Mouse (Mus musculus) midbrain, embryonic 16.5 days (tissue): ENCODE measurements at regions not wholly inside any gene's neighbourhood (a gene's known extent, or its start where the extent isn't known, plus 50 kb on each side); places are given as distances from the start of the nearest gene placed in this dataset.

Experiments
- ATAC-seq: fragments of 200-750 bp; cut with Nextera tagmentation; 2 replicates; pipeline ENCODE4 v1.8.0; 2017; ENCODE audit warnings: moderate TSS enrichment
- H3K27ac ChIP-seq: fragments of 300-500 bp; sonication (generic); 2 replicates; pipeline ENCODE4 v1.5.1; 2014; ENCODE audit warnings: mild to moderate bottlenecking, low read length, mixed read lengths
- H3K27me3 ChIP-seq: fragments of 300-500 bp; sonication (generic); 2 replicates; pipeline ENCODE4 v1.6.1; 2014; ENCODE audit warnings: low read depth, low read length, mixed read lengths; ENCODE audit not compliant: control insufficient read depth, insufficient read depth
- H3K36me3 ChIP-seq: fragments of 300-500 bp; sonication (generic); 2 replicates; pipeline ENCODE4 v1.6.1; 2014; ENCODE audit warnings: mild to moderate bottlenecking, low read length, moderate library complexity, mixed read lengths; ENCODE audit not compliant: control insufficient read depth, insufficient read depth
- H3K4me1 ChIP-seq: fragments of 300-500 bp; sonication (generic); 2 replicates; pipeline ENCODE4 v1.6.1; 2014; ENCODE audit warnings: mild to moderate bottlenecking, low read length, mixed read lengths; ENCODE audit not compliant: control insufficient read depth, insufficient read depth
- H3K4me2 ChIP-seq: fragments of 300-500 bp; sonication (generic); 2 replicates; pipeline ENCODE4 v1.6.1; 2014; ENCODE audit warnings: mild to moderate bottlenecking, low read length, mixed read lengths
- H3K4me3 ChIP-seq: fragments of 300-500 bp; sonication (generic); 2 replicates; pipeline ENCODE4 v1.5.1; 2014; ENCODE audit warnings: low read depth, mild to moderate bottlenecking, low read length, moderate library complexity, mixed read lengths
- H3K9ac ChIP-seq: fragments of 300-500 bp; sonication (generic); 2 replicates; pipeline ENCODE4 v1.6.1; 2014; ENCODE audit warnings: low read depth, low read length, mixed read lengths
- H3K9me3 ChIP-seq: fragments of 300-500 bp; sonication (generic); replicated peaks from 2 replicates; pipeline ENCODE4 v1.6.1; 2014; ENCODE audit warnings: mild to moderate bottlenecking, low read length, mixed read lengths; ENCODE audit not compliant: control insufficient read depth, poor library complexity, severe bottlenecking
- WGBS: fragments of 180-500 bp; shearing (Covaris S2); extraction: QIAGEN DNeasy Blood & Tissue Kit; methylation state at CpG from one replicate; pipeline ENCODE4 v1.1.7; 2014; 5-methylcytosine and 5-hydroxymethylcytosine counted together

- H3K9ac ChIP-seq = no peak overlapping the region
- H3K27ac ChIP-seq = no peak overlapping the region
- no peak overlapping the region for H3K4me3 ChIP-seq
- H3K36me3 ChIP-seq = no peaks in the 10 kb centered on the region
- 88% methylated on average over 4 of the region's 4 CpGs for WGBS
- H3K27me3 ChIP-seq = no peaks in the 10 kb centered on the region
- no peak overlapping the region for H3K4me2 ChIP-seq
- ATAC-seq = no peak
- H3K9me3 ChIP-seq = no peaks in the 10 kb centered on the region
- H3K4me1 ChIP-seq = peaks cover 7% of the 10 kb centered on the region
Measured at GRCm38 (mm10) chr13:6153657-6154056, 292.4 kb downstream of the Klf6 start.

- H3K27ac ChIP-seq = no peak overlapping the region
- H3K9ac ChIP-seq = no peak overlapping the region
- no peaks in the 10 kb centered on the region for H3K9me3 ChIP-seq
- peaks cover 13% of the 10 kb centered on the region for H3K4me1 ChIP-seq
- 72% methylated on average over 4 of the region's 4 CpGs for WGBS
- H3K36me3 ChIP-seq = no peaks in the 10 kb centered on the region
- no peak for ATAC-seq
- no peaks in the 10 kb centered on the region for H3K27me3 ChIP-seq
- no peak overlapping the region for H3K4me2 ChIP-seq
- no peak overlapping the region for H3K4me3 ChIP-seq
Measured at GRCm38 (mm10) chr13:6156191-6156590, 294.9 kb downstream of the Klf6 start.

GRCm38 (mm10) chr13:6157029-6157428 is 295.7 kb downstream of the Klf6 start:
- Histone ChIP-seq H3K4me3 (no peak overlapping the region), H3K27ac (no peak overlapping the region), H3K9me3 (no peaks in the 10 kb centered on the region), H3K4me2 (no peak overlapping the region), H3K36me3 (no peaks in the 10 kb centered on the region), H3K4me1 (peaks cover 13% of the 10 kb centered on the region), H3K27me3 (no peaks in the 10 kb centered on the region), H3K9ac (no peak overlapping the region)
- no peak for ATAC-seq
- 31% methylated on average over 3 of the region's 3 CpGs for WGBS

- peak; percentile 85 for ATAC-seq
- Histone ChIP-seq H3K36me3 (no peaks in the 10 kb centered on the region), H3K27ac (no peak overlapping the region), H3K4me1 (peaks cover 13% of the 10 kb centered on the region), H3K4me2 (no peak overlapping the region), H3K9ac (no peak overlapping the region), H3K4me3 (no peak overlapping the region), H3K9me3 (no peaks in the 10 kb centered on the region), H3K27me3 (no peaks in the 10 kb centered on the region)
- WGBS = 7% methylated on average over 4 of the region's 4 CpGs
Measured at GRCm38 (mm10) chr13:6157946-6158345, 296.7 kb downstream of the Klf6 start.

GRCm38 (mm10) chr13:6159412-6159811 is 298.1 kb downstream of the Klf6 start:
- no peak overlapping the region for H3K4me2 ChIP-seq
- no peaks in the 10 kb centered on the region for H3K27me3 ChIP-seq
- peak overlapping the region; percentile 50; the same call in 1 of the 2 replicates for H3K27ac ChIP-seq
- ATAC-seq = peak; percentile 81
- H3K36me3 ChIP-seq = no peaks in the 10 kb centered on the region
- H3K4me3 ChIP-seq = no peak overlapping the region
- H3K9ac ChIP-seq = no peak overlapping the region
- H3K4me1 ChIP-seq = peaks cover 13% of the 10 kb centered on the region
- H3K9me3 ChIP-seq = no peaks in the 10 kb centered on the region
- WGBS = 5% methylated on average over 2 of the region's 2 CpGs

GRCm38 (mm10) chr13:6165916-6166315 is 304.6 kb downstream of the Klf6 start:
- WGBS = 94% methylated on average over 4 of the region's 4 CpGs
- no peak for ATAC-seq
- no peak overlapping the region for H3K9ac ChIP-seq
- no peaks in the 10 kb centered on the region for H3K4me1 ChIP-seq
- H3K27ac ChIP-seq = no peak overlapping the region
- no peaks in the 10 kb centered on the region for H3K27me3 ChIP-seq
- no peak overlapping the region for H3K4me3 ChIP-seq
- H3K36me3 ChIP-seq = no peaks in the 10 kb centered on the region
- H3K9me3 ChIP-seq = no peaks in the 10 kb centered on the region
- no peak overlapping the region for H3K4me2 ChIP-seq

- Histone ChIP-seq H3K27me3 (no peaks in the 10 kb centered on the region), H3K4me1 (no peaks in the 10 kb centered on the region), H3K4me3 (no peak overlapping the region), H3K9ac (no peak overlapping the region), H3K27ac (no peak overlapping the region), H3K36me3 (no peaks in the 10 kb centered on the region), H3K4me2 (no peak overlapping the region), H3K9me3 (no peaks in the 10 kb centered on the region)
- no peak for ATAC-seq
- WGBS = 86% methylated on average over 1 of the region's 1 CpGs
Measured at GRCm38 (mm10) chr13:6167055-6167761, 305.9 kb downstream of the Klf6 start.

GRCm38 (mm10) chr13:6173095-6173494 is 311.8 kb downstream of the Klf6 start:
- Histone ChIP-seq H3K9me3 (no peaks in the 10 kb centered on the region), H3K36me3 (no peaks in the 10 kb centered on the region), H3K4me1 (no peaks in the 10 kb centered on the region), H3K4me2 (no peak overlapping the region), H3K27ac (no peak overlapping the region), H3K27me3 (no peaks in the 10 kb centered on the region), H3K4me3 (no peak overlapping the region), H3K9ac (no peak overlapping the region)
- ATAC-seq = peak; percentile 58; the same call in 1 of the 2 replicates

- Histone ChIP-seq H3K4me3 (no peak overlapping the region), H3K27ac (no peak overlapping the region), H3K36me3 (no peaks in the 10 kb centered on the region), H3K9me3 (no peaks in the 10 kb centered on the region), H3K27me3 (no peaks in the 10 kb centered on the region), H3K9ac (no peak overlapping the region), H3K4me2 (no peak overlapping the region), H3K4me1 (no peaks in the 10 kb centered on the region)
- no peak for ATAC-seq
- 69% methylated on average over 9 of the region's 9 CpGs for WGBS
Measured at GRCm38 (mm10) chr13:6178362-6179070, 317.2 kb downstream of the Klf6 start.
